Mouse (Mus musculus): ENCODE data around the gene Hbb-y. TPM values are rescaled to one million over a fixed set of nuclear protein-coding genes. Genes with fewer than 3 reads are reported as not detected.
"Not testable (repeated sequence)": the region's sequence is repeated elsewhere in the genome, so short reads cannot be mapped to it uniquely, and the experiment has no call there.

Gene Hbb-y
- polyA plus RNA-seq, 1 experiment = not detected

DNA sequence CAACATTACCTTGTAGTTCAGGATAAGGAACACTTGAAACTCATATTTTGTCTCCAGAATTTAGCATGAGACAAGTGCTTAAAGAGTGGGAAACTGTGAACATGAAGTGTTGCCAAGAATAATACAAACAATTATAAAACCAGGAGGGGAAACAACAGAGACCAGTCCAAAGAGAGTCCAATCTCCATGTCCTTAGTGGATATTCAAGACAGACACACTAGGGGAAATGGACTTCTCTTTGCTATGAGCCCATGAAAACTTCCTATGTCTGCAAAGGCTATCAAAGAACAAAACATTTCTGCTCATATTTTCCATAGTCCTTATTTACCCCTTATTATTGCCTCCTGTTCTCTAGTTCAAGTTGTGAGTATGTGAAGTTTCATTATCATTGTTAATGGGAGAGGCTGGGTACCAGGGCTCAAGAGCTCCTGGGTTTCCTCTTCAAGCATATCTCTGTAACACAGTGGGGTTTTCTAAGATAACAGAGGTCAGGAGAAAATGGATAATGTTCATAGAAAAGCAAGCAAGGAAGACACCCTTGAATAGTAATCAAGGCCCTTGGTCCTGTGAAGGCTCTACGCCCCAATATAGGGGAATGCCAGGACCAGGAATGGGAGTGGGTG, 41.7 kb downstream of the Hbb-y start:
- Histone ChIP-seq H3K9me3 (replicated peaks; ENCODE audit: control insufficient read depth, insufficient read depth, low read length, poor library complexity, severe bottlenecking) (no peaks in the 10 kb centered on the region), H3K36me3 (ENCODE audit: control insufficient read depth, insufficient read depth, low read length, poor library complexity, severe bottlenecking) (no peaks in the 10 kb centered on the region), H3K4me1 (ENCODE audit: control insufficient read depth, insufficient read depth, low read length) (no peaks in the 10 kb centered on the region), H3K4me3 (ENCODE audit: low read depth, low read length) (no peak overlapping the region), H3K27me3 (ENCODE audit: control insufficient read depth, insufficient read depth, low read length, poor library complexity, severe bottlenecking) (no peaks in the 10 kb centered on the region), H3K9ac (ENCODE audit: low read depth, poor library complexity, severe bottlenecking) (no peak overlapping the region), H3K27ac (ENCODE audit: insufficient read depth, low read length) (no peak overlapping the region)
- no peak for TF ChIP-seq EP300 (IDR thresholded peaks at IDR 0.05; ENCODE audit: insufficient read depth, low read depth, low read length)

- H3K36me3 ChIP-seq (ENCODE audit: control insufficient read depth, insufficient read depth, low read length, poor library complexity, severe bottlenecking) = no peaks in the 10 kb centered on the region
- no peaks in the 10 kb centered on the region for H3K4me1 ChIP-seq (ENCODE audit: control insufficient read depth, insufficient read depth, low read length)
- no peak for TF ChIP-seq EP300 (IDR thresholded peaks at IDR 0.05; ENCODE audit: insufficient read depth, low read depth, low read length)
- no peak for TF ChIP-seq POLR2A (IDR thresholded peaks at IDR 0.05; ENCODE audit: insufficient read depth, low read length)
- no peak for TF ChIP-seq CTCF (IDR thresholded peaks at IDR 0.05; ENCODE audit: low read depth, low read length)
- no peaks in the 10 kb centered on the region for H3K9me3 ChIP-seq (replicated peaks; ENCODE audit: control insufficient read depth, insufficient read depth, low read length, poor library complexity, severe bottlenecking)
- no peak overlapping the region for H3K9ac ChIP-seq (ENCODE audit: low read depth, poor library complexity, severe bottlenecking)
- H3K27ac ChIP-seq (ENCODE audit: insufficient read depth, low read length) = no peak overlapping the region
- no peaks in the 10 kb centered on the region for H3K27me3 ChIP-seq (ENCODE audit: control insufficient read depth, insufficient read depth, low read length, poor library complexity, severe bottlenecking)
- H3K4me3 ChIP-seq (ENCODE audit: low read depth, low read length) = no peak overlapping the region
These were observed 42.3 kb downstream of the Hbb-y start for GRCm38 (mm10) chr7:103810746-103811145.

DNA sequence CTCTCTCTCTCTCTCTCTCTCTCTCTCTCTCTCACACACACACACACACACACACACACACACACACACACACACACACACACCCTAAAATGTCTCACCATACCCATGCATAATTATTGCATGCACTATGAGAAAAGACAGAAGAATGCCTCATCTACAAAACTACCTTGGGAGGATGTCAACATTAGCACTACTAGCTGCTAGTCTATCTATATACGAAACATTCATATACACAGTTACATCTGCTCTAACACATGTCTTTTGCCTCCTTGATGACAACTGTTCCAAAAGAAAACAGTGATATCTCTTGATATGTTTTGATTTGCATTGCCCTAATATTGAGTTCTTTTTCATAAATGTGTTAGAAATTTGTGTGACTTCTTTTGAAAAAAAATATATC, 42.7 kb downstream of the Hbb-y start:
- no peaks in the 10 kb centered on the region for H3K4me1 ChIP-seq (ENCODE audit: control insufficient read depth, insufficient read depth, low read length)
- H3K9me3 ChIP-seq (replicated peaks; ENCODE audit: control insufficient read depth, insufficient read depth, low read length, poor library complexity, severe bottlenecking) = no peaks in the 10 kb centered on the region
- no peaks in the 10 kb centered on the region for H3K27me3 ChIP-seq (ENCODE audit: control insufficient read depth, insufficient read depth, low read length, poor library complexity, severe bottlenecking)
- no peak overlapping the region for H3K27ac ChIP-seq (ENCODE audit: insufficient read depth, low read length)
- H3K9ac ChIP-seq (ENCODE audit: low read depth, poor library complexity, severe bottlenecking) = no peak overlapping the region
- H3K4me3 ChIP-seq (ENCODE audit: low read depth, low read length) = no peak overlapping the region
- H3K36me3 ChIP-seq (ENCODE audit: control insufficient read depth, insufficient read depth, low read length, poor library complexity, severe bottlenecking) = no peaks in the 10 kb centered on the region
- TF ChIP-seq CTCF (IDR thresholded peaks at IDR 0.05; ENCODE audit: low read depth, low read length) = no peak

- Histone ChIP-seq H3K9ac (ENCODE audit: low read depth, poor library complexity, severe bottlenecking) (no peak overlapping the region), H3K27ac (ENCODE audit: insufficient read depth, low read length) (no peak overlapping the region), H3K4me3 (ENCODE audit: low read depth, low read length) (no peak overlapping the region), H3K9me3 (replicated peaks; ENCODE audit: control insufficient read depth, insufficient read depth, low read length, poor library complexity, severe bottlenecking) (no peaks in the 10 kb centered on the region), H3K27me3 (ENCODE audit: control insufficient read depth, insufficient read depth, low read length, poor library complexity, severe bottlenecking) (no peaks in the 10 kb centered on the region), H3K4me1 (ENCODE audit: control insufficient read depth, insufficient read depth, low read length) (no peaks in the 10 kb centered on the region), H3K36me3 (ENCODE audit: control insufficient read depth, insufficient read depth, low read length, poor library complexity, severe bottlenecking) (no peaks in the 10 kb centered on the region)
- no peak for TF ChIP-seq EP300 (IDR thresholded peaks at IDR 0.05; ENCODE audit: insufficient read depth, low read depth, low read length)
- TF ChIP-seq CTCF (IDR thresholded peaks at IDR 0.05; ENCODE audit: low read depth, low read length) = no peak
- no peak for TF ChIP-seq POLR2A (IDR thresholded peaks at IDR 0.05; ENCODE audit: insufficient read depth, low read length)
These were observed 43.2 kb downstream of the Hbb-y start for GRCm38 (mm10) chr7:103809801-103810155.

- TF ChIP-seq POLR2A (IDR thresholded peaks at IDR 0.05; ENCODE audit: insufficient read depth, low read length) = no peak
- no peak for TF ChIP-seq EP300 (IDR thresholded peaks at IDR 0.05; ENCODE audit: insufficient read depth, low read depth, low read length)
- no peak for TF ChIP-seq CTCF (IDR thresholded peaks at IDR 0.05; ENCODE audit: low read depth, low read length)
- Histone ChIP-seq H3K27ac (ENCODE audit: insufficient read depth, low read length) (no peak overlapping the region), H3K36me3 (ENCODE audit: control insufficient read depth, insufficient read depth, low read length, poor library complexity, severe bottlenecking) (no peaks in the 10 kb centered on the region), H3K4me1 (ENCODE audit: control insufficient read depth, insufficient read depth, low read length) (no peaks in the 10 kb centered on the region), H3K9ac (ENCODE audit: low read depth, poor library complexity, severe bottlenecking) (no peak overlapping the region), H3K27me3 (ENCODE audit: control insufficient read depth, insufficient read depth, low read length, poor library complexity, severe bottlenecking) (no peaks in the 10 kb centered on the region), H3K9me3 (replicated peaks; ENCODE audit: control insufficient read depth, insufficient read depth, low read length, poor library complexity, severe bottlenecking) (no peaks in the 10 kb centered on the region), H3K4me3 (ENCODE audit: low read depth, low read length) (no peak overlapping the region)
These were observed 43.8 kb downstream of the Hbb-y start for GRCm38 (mm10) chr7:103808971-103809800.

DNA sequence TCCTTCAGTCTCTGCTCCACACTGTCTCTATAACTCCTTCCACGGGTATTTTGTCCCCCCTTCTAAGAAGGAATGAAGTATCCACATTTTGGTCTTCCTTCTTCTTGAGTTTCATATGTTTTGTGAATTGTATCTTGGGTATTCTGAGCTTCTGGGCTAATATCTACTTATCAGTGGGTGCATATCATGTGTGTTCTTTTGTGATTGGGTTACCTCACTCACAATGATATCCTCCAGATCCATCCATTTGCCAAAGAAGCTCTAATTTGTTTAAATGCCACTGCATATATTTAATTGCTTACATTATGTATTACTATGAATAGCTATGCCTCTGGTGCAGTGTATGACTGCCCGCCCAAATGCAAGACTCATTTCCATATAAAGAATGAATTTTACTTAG, 44.9 kb downstream of the Hbb-y start:
- not testable (repeated sequence) for H3K4me3 ChIP-seq (ENCODE audit: low read depth, low read length); H3K9ac ChIP-seq (ENCODE audit: low read depth, poor library complexity, severe bottlenecking); H3K9me3 ChIP-seq (replicated peaks; ENCODE audit: control insufficient read depth, insufficient read depth, low read length, poor library complexity, severe bottlenecking); H3K27me3 ChIP-seq (ENCODE audit: control insufficient read depth, insufficient read depth, low read length, poor library complexity, severe bottlenecking); H3K36me3 ChIP-seq (ENCODE audit: control insufficient read depth, insufficient read depth, low read length, poor library complexity, severe bottlenecking); H3K4me1 ChIP-seq (ENCODE audit: control insufficient read depth, insufficient read depth, low read length); H3K27ac ChIP-seq (ENCODE audit: insufficient read depth, low read length)
